Mouse (Mus musculus): ENCODE results near the gene Spock1.
"Not testable (repeated sequence)": the region's sequence is repeated elsewhere in the genome, so short reads cannot be mapped to it uniquely, and the experiment has no call there.

The Spock1 gene

GRCm38 (mm10) chr13:57643036-57643435 lies 265.1 kb downstream of the Spock1 start:
- DNase-seq: no peak

GRCm38 (mm10) chr13:57641649-57642048 lies 266.5 kb downstream of the Spock1 start:
- no peak for DNase-seq

- DNase-seq: no peak
Observed at GRCm38 (mm10) chr13:57640968-57641367, 267.2 kb downstream of the Spock1 start.

GRCm38 (mm10) chr13:57638820-57639219 lies 269.3 kb downstream of the Spock1 start:
- DNase-seq: no peak

GRCm38 (mm10) chr13:57637606-57638132 lies 270.5 kb downstream of the Spock1 start:
- no peak for DNase-seq

GRCm38 (mm10) chr13:57637080-57637572 lies 271.0 kb downstream of the Spock1 start:
- peak; percentile 66 for DNase-seq

- no peak for DNase-seq
Observed at GRCm38 (mm10) chr13:57636196-57637015, 271.7 kb downstream of the Spock1 start.

- no peak for DNase-seq
Observed at GRCm38 (mm10) chr13:57630532-57630931, 277.6 kb downstream of the Spock1 start.

GRCm38 (mm10) chr13:57628218-57628617 lies 279.9 kb downstream of the Spock1 start:
- DNase-seq: no peak

- DNase-seq: no peak
Observed at GRCm38 (mm10) chr13:57626434-57626833, 281.7 kb downstream of the Spock1 start.

- no peak for DNase-seq
Observed at GRCm38 (mm10) chr13:57623909-57624481, 284.1 kb downstream of the Spock1 start.

GRCm38 (mm10) chr13:57619079-57619768 lies 288.9 kb downstream of the Spock1 start:
- no peak for DNase-seq

- DNase-seq: no peak
Observed at GRCm38 (mm10) chr13:57611326-57612171, 296.6 kb downstream of the Spock1 start.

GRCm38 (mm10) chr13:57609946-57610345 lies 298.2 kb downstream of the Spock1 start:
- no peak for DNase-seq

GRCm38 (mm10) chr13:57604437-57604836 lies 303.7 kb downstream of the Spock1 start:
- no peak for DNase-seq

- DNase-seq: no peak
Observed at GRCm38 (mm10) chr13:57603226-57603625, 304.9 kb downstream of the Spock1 start.

GRCm38 (mm10) chr13:57595761-57596051 lies 312.4 kb downstream of the Spock1 start:
- DNase-seq: no peak

GRCm38 (mm10) chr13:57595032-57595760 lies 312.9 kb downstream of the Spock1 start:
- DNase-seq: no peak

- DNase-seq: not testable (repeated sequence)
Observed at GRCm38 (mm10) chr13:57589338-57589914, 318.7 kb downstream of the Spock1 start.

- no peak for DNase-seq
Observed at GRCm38 (mm10) chr13:57588558-57589273, 319.4 kb downstream of the Spock1 start.

- no peak for DNase-seq
Observed at GRCm38 (mm10) chr13:57585131-57585530, 323.0 kb downstream of the Spock1 start.

Data from cerebellum, adult 11-12 months (tissue).